Mouse (Mus musculus): ENCODE results near the gene Clstn3. TPM values are rescaled to one million over a fixed set of nuclear protein-coding genes. Genes with fewer than 3 reads are reported as not detected.
"Not testable (repeated sequence)": the region's sequence is repeated elsewhere in the genome, so short reads cannot be mapped to it uniquely, and the experiment has no call there.

Clstn3 gene
- polyA plus RNA-seq, 1 experiment: 206 TPM

DNA sequence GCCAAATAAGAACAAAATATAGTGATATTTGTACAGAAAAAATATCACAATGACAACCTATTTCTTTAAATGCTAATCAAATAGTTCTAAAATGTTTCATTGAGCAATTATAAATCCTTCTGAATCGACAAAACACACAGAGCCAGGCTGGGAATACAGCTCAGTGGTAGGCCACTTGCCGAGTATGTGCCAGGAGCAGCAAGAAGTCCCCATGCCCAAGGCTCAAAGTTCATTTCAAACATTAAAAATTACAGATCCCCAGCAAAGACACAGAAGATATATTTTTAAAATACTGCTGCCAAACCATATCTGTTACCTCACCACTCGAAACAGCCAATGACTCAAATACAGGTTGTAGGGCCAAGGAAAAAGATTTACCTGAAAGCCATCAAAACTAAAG, 45.9 kb downstream of the Clstn3 start:
- no peak for DNase-seq (ENCODE audit: extremely low spot score in 1 of 2, low spot score in 1 of 2)

DNA sequence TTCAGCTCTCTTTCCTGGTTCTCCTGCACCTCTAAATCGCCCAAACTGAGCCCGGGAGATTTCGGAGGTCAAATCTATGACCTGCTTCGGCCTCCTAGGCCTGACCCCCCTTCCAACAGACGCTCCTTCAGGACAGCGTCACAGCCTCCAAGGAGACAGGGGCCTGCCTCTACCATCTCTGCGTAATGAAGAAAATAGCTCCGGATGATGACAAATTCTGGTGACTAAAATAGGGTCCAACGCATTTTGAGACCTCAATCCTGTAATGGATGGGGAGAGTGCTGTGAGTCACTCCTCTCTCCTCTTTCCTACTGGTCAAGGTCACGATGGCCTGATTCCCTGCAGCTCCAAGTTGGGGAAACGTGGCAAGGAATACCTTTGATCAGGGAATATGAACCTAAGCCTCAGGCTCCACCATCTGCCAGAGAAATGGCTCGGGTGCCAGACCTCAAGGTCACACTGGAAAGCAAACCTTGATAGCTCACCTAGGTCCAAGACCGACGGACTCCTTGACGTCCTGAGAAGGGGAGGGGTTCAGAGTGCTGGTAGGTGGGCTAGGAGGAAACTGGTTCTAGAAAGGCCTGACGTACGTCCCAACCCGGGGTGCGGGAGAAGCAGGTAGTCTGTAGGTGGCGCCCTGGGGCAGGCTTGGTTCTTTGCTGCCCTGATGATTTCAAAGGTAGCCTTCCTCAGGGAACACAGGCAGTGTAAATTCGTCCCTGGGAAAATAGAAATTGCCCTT, 49.1 kb downstream of the Clstn3 start:
- DNase-seq (ENCODE audit: extremely low spot score in 1 of 2, low spot score in 1 of 2): peak; percentile 85 to 93

DNA sequence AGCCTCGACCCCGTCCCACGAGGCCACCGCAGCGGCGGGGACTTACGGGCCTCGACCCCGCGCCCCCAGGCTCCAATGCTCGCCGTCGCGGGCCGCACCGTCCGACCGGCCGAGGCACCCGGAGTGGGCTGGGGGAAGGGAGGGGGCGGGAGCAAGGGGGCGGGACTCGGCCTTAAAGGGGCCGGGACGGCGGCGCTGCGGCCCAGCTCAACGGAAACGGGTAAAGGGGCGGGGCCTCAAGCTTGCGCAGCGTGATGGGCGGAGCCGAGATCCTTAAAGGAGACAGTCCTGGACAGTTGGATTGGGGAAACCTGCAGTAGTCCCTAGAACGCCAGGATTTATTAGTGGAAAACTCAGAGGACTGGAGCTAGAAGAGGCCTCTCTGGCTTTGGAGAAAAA, 49.7 kb downstream of the Clstn3 start, which contains the start of gene Pex5:
Pex5 (minus strand) TSS at position 141 of the 399 bp plus-strand sequence.
- peak; percentile 92 to 97 for DNase-seq (ENCODE audit: extremely low spot score in 1 of 2, low spot score in 1 of 2)

DNA sequence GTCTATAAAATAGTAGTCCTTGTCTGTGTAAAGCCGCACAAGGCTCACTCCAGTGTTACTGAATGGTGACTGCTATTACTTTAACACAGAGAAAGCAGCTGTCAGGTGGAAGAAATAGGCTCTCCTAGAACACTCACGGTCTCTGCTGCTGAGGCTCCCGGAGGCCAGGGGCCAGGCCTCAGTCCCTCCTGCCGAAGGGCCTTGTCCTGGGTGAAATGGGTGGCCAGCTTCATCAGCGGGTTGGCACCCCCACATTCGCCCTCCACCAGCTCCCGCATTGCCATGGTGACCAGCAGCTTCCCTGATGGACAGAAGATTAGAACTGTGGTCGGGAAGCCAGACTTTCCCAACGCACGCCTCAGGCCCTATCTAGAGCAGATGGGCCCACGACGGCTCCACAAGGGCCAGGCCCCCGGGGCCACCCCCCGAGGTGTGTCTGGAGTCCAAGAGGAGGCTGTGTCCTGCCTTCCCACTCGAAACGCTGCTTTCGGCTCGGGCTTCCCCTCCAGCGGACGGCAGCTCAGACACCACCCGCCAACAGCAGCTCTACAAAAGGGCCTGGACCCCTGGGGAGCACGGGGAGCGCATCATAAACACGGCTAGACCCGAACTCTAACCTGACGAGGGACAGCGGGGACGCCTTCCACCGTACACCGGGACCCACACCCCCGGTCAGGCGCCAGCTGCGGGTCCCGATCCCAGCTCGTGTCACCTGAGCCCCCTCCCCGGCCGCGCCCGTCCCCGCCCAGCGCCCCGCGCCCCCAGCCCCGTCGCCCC, 50.3 kb downstream of the Clstn3 start:
- no peak for DNase-seq (ENCODE audit: extremely low spot score in 1 of 2, low spot score in 1 of 2)

DNA sequence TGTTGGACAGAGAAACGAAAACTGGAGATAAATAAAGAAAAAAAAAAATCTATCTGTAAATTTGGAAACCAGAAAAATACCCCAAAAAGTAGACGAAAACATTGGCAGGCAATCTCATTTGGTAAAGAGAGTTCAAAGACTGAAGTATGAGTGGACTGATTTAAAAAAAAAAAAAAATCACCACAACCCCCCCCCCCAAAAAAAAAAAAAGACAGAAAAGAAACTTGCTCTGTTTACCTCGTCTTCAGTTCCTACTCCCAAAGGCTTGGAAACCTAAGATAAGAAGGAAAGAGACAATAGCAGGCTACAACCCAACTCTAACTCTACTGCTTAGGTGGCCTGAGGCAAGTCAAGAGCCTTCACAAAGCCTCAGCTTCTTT, 50.8 kb downstream of the Clstn3 start:
- DNase-seq (ENCODE audit: extremely low spot score in 1 of 2, low spot score in 1 of 2): no peak

DNA sequence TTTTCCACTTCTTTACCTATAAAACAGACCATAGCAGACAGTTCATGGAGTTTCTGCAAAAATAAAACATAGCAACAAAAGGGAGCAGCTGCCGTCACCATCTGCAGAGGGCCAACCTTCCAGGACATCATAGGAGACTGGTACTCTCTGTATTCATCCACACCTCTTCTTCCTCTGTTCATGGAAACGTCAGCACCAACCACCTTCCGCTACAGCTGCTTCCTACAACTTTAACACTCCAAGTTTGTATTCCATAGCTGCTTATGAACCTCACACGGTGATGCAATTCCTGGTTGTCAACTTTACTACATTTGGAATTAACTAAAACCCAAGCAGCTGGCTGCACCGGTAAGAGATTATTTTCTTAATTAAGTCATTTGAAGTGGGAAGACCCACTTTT, 56.2 kb downstream of the Clstn3 start:
- DNase-seq (ENCODE audit: extremely low spot score in 1 of 2, low spot score in 1 of 2): no peak

DNA sequence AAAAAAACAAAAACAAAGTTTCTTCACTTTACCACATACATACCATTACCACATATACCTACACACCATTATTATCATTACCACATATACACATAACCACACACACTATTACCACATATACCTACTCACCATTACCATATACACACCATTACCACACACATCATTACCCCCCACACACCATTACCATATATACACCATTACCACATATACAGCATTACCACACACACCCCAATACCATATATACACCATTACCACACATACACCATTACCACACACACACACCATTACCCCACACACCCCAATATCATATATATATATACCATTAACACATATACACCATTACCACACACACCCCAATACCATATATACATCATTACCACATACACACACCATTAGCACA, 57.4 kb downstream of the Clstn3 start:
- no peak for DNase-seq (ENCODE audit: extremely low spot score in 1 of 2, low spot score in 1 of 2)

DNA sequence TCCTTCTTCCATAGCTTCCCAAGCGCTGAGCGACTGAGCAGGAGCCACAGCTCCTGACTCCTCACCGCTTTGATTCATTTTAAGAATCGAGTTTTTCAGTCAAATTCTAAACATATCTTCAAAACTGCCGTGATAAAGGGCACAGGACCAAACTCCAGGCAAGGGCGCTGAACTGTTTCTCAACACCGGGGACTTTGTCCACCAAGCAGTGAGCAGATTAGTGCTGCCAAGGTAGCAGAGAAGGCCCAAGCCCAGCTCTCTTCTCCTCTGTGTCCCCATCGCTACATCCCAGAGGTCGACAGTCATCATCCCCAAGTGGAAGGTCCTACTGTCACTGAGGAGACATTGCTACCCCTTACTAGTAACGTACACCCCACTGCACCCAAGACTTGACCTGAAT, 58.3 kb downstream of the Clstn3 start:
- no peak for DNase-seq (ENCODE audit: extremely low spot score in 1 of 2, low spot score in 1 of 2)

DNA sequence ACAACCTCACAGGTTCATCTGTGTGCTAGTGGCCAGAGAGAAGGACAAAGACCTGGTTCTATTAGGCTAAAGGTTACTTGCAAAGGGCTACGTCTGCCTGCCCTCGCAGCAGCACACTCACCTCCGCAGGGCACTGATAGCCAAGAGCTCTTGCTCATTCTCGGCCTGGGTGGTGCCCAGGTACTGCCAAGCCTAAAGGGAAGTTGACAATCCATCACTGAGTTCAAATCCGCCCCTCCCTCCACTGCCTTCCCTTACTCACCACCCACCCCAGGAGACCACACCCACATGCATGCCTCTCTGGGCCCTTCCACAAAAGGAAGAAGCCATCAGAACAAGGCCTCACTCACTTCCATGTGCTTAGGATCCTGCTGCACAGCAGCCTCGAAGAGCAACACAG, 64.9 kb downstream of the Clstn3 start:
- DNase-seq (ENCODE audit: extremely low spot score in 1 of 2, low spot score in 1 of 2): no peak

DNA sequence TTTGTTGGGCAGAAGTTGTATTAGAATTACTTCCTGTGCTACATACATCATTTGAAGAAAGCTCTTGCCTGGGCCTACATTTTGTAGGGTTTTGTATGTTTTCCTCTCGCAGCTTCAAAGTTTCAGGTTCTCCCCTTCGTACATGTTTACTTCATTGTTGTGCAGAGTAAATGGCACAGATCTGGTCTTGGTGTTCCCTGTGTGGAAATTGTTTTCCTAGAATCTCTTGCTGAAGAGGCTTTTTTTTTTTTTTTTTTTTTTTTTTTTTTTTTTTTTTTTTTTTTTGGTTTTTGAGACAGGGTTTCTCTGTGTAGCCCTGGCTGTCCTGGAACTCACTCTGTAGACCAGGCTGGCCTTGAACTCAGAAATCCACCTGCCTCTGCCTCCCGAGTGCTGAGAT, 69.6 kb downstream of the Clstn3 start:
- DNase-seq (ENCODE audit: extremely low spot score in 1 of 2, low spot score in 1 of 2): not testable (repeated sequence)

Other genes starting within 250 kb of the Clstn3 start
- gene Vmn2r27, start 232.9 kb downstream of the Clstn3 start, polyA plus RNA-seq (2012; rRNA removed): 0.02 and 0.11 TPM in 2 replicates
- gene Cd163, start 160.1 kb downstream of the Clstn3 start, polyA plus RNA-seq (2012; rRNA removed): 0.42 and 0.58 TPM in 2 replicates
- 55.4 and 62.0 TPM in 2 replicates for gene Pex5, start 49.7 kb downstream of the Clstn3 start, polyA plus RNA-seq (2012; rRNA removed)
- 0.19 and 0.36 TPM in 2 replicates for gene C1rl, start 28.3 kb upstream of the Clstn3 start, polyA plus RNA-seq (2012; rRNA removed)
- 0.97 and 1.1 TPM in 2 replicates for gene C1ra, start 47.6 kb upstream of the Clstn3 start, polyA plus RNA-seq (2012; rRNA removed)
- 1.6 and 2.3 TPM in 2 replicates for gene C1s1, start 77.6 kb upstream of the Clstn3 start, polyA plus RNA-seq (2012; rRNA removed)
- gene C1rb, start 105.5 kb upstream of the Clstn3 start, polyA plus RNA-seq (2012; rRNA removed): not detected in 2 replicates
- gene C1s2, start 171.3 kb upstream of the Clstn3 start, polyA plus RNA-seq (2012; rRNA removed): 0.59 and 0.62 TPM in 2 replicates
- gene Lpcat3, start 198.2 kb upstream of the Clstn3 start, polyA plus RNA-seq (2012; rRNA removed): 43.0 and 45.9 TPM in 2 replicates
- gene Emg1, start 247.4 kb upstream of the Clstn3 start, polyA plus RNA-seq (2012; rRNA removed): 62.4 and 68.0 TPM in 2 replicates
- gene Phb2, start 247.5 kb upstream of the Clstn3 start, polyA plus RNA-seq (2012; rRNA removed): 107 and 108 TPM in 2 replicates

Measured in frontal cortex, adult 2 months (tissue).